Mouse (Mus musculus) liver, adult 2 months (tissue): Measurements from ENCODE around the gene Rrad.
A peak's percentile ranks its signal among the peaks of the same experiment; 100 is the strongest.

Experiments used
- CTCF ChIP-seq: fragments of 200-500 bp; IDR thresholded peaks from 2 replicates; pipeline ENCODE4 v1.5.1; 2011; ENCODE audit warnings: low read depth, low read length, control low read depth
- POLR2A ChIP-seq: fragments of 200-500 bp; IDR thresholded peaks from 2 replicates; pipeline ENCODE4 v1.6.1; 2011; ENCODE audit warnings: low read length, control low read depth; ENCODE audit not compliant: insufficient read depth; ENCODE audit errors: extremely low read depth

DNA sequence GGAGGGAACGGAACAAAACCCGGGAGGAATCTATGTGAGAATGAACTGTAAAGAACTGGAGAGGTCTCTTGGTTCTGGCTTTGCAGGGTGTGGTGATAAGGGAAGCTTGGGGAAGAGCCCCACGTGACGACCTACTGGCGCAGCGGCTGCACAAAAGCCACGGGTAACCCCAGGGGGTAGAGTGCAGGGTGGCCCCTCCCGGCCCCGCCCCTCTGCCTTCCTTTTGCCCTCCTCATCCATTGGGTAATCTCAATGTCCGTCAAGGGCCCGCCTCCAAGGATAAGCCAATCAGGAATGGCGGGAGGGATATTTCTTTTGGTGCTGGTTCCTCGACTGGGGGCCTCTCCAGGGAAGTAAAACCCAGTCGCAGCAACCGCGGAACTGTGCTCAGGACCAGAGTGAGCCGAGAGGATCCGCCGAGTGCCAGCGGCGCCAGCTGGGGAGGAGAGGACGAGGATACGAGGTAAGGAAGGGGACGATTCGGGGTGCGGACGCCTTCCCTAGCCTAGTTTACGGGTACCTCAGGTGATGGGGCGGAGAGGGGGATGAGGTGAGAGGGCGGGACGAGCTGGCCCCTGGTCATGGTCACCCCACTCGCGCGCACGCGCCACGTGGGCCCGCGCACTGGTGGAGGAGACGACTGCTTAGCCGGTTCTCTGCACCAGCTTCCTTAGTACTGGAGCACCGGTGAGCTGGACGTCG lies 39.8 kb downstream of the Rrad start, which contains the start of gene Pdp2:
- peak; percentile 73 for TF ChIP-seq POLR2A
- no peak for TF ChIP-seq CTCF
